Mouse (Mus musculus): ENCODE data around the gene C1s2.

GRCm38 (mm10) chr6:124683591-124684417 is 47.9 kb upstream of the C1s2 start:
- no peak for TF ChIP-seq POLR2A (IDR thresholded peaks at IDR 0.05; ENCODE audit: control insufficient read depth, low read depth, low read length)
- TF ChIP-seq CTCF (IDR thresholded peaks at IDR 0.05; ENCODE audit: control insufficient read depth, insufficient read depth, insufficient replicate concordance, low read depth, low read length): no peak
